Mouse (Mus musculus) hindbrain, postnatal 0 days (tissue): ENCODE results near the gene Ctnnd1. TPM values are rescaled to one million over a fixed set of nuclear protein-coding genes. Genes with fewer than 3 reads are reported as not detected.
"Not testable (repeated sequence)": the region's sequence is repeated elsewhere in the genome, so short reads cannot be mapped to it uniquely, and the experiment has no call there.

ENCODE experiments used
- ATAC-seq: fragments of 200-750 bp; cut with Nextera tagmentation; 2 replicates; pipeline ENCODE4 v1.8.0; 2017; ENCODE audit warnings: mild to moderate bottlenecking, moderate TSS enrichment, moderate library complexity
- DNase-seq: peaks from one replicate; pipeline ENCODE4 v3.0.0-alpha.2; 2015; ENCODE audit warnings: low spot score
- H3K27ac ChIP-seq: fragments of 300-500 bp; sonication (generic); 2 replicates; pipeline ENCODE4 v1.5.1; 2014; ENCODE audit warnings: mild to moderate bottlenecking
- H3K27me3 ChIP-seq: fragments of 300-500 bp; sonication (generic); 2 replicates; pipeline ENCODE4 v1.6.1; 2014; ENCODE audit warnings: low read length, mixed read lengths; ENCODE audit not compliant: insufficient read depth
- H3K36me3 ChIP-seq: fragments of 300-500 bp; sonication (generic); 2 replicates; pipeline ENCODE4 v1.6.1; 2014; ENCODE audit warnings: low read length, mixed read lengths; ENCODE audit not compliant: insufficient read depth
- H3K4me1 ChIP-seq: fragments of 300-500 bp; sonication (generic); 2 replicates; pipeline ENCODE4 v1.6.1; 2014; ENCODE audit warnings: antibody characterized with exemption, low read length, mixed read lengths; ENCODE audit not compliant: insufficient read depth
- H3K4me2 ChIP-seq: fragments of 300-500 bp; sonication (generic); 2 replicates; pipeline ENCODE4 v1.6.1; 2014; ENCODE audit warnings: low read depth, mild to moderate bottlenecking, low read length, moderate library complexity, mixed read lengths
- H3K4me3 ChIP-seq: fragments of 300-500 bp; sonication (generic); 2 replicates; pipeline ENCODE4 v1.5.1; 2014; ENCODE audit warnings: low read length
- H3K9ac ChIP-seq: fragments of 300-500 bp; sonication (generic); replicated peaks from 2 replicates; pipeline ENCODE4 v1.6.1; 2014; ENCODE audit warnings: mild to moderate bottlenecking, low read length, moderate library complexity, mixed read lengths
- H3K9me3 ChIP-seq: fragments of 300-500 bp; sonication (generic); 2 replicates; pipeline ENCODE4 v1.6.1; 2016; ENCODE audit warnings: low read length, mixed read lengths
- CTCF ChIP-seq: IDR thresholded peaks from 2 replicates; pipeline ENCODE4 v1.5.1; 2016; ENCODE audit warnings: antibody characterized with exemption, control low read depth, low read depth
- WGBS: fragments of 180-500 bp; shearing (Covaris S2); extraction: QIAGEN DNeasy Blood & Tissue Kit; methylation state at CpG from one replicate; pipeline ENCODE4 v1.1.7; 2014; 5-methylcytosine and 5-hydroxymethylcytosine counted together
- polyA plus RNA-seq: library from polyadenylated mRNA; unstranded; fragments of >200 nt; fragmentation: Nextera tagmentation; extraction: Ambion mirVana; gene quantifications from 2 replicates; pipeline ENCODE4 v1.2.1, GENCODE M21; 2015
- total RNA-seq: library from RNA; depleted of rRNA; stranded (reverse); fragments of >200 nt; gene quantifications from 2 replicates; pipeline ENCODE4 v1.2.3, GENCODE M21; 2014

Gene Ctnnd1
- total and polyA plus RNA-seq, 2 experiments from 2014 or later, result 15.8 to 75.7 TPM

- Histone ChIP-seq H3K4me1 (peaks cover 4% of the 10 kb centered on the region; the same call in 1 of the 2 replicates), H3K4me2 (peak within 1 kb of the TSS; percentile 86)
Observed at GRCm38 (mm10) chr2:84677968-84678880, 27.7 kb upstream of the Ctnnd1 start, which contains the start of the genes Gm28635 and Med19. TSS of gene Gm28635 (minus strand) at chr2:84678041. TSS of gene Med19 (plus strand) at chr2:84678402.

GRCm38 (mm10) chr2:84677270-84677967, 26.9 kb upstream of the Ctnnd1 start:
- peak; percentile 74 for TF ChIP-seq CTCF
- ATAC-seq, result peak; percentile 64
- DNase-seq, result peak; percentile 67
- peak overlapping the region; percentile 61 for H3K9ac ChIP-seq
- peak overlapping the region; percentile 100 for H3K4me3 ChIP-seq
- peak overlapping the region; percentile 86 for H3K27ac ChIP-seq
- WGBS, result 8% methylated on average over 22 of the region's 22 CpGs
- peaks cover 26% of the 10 kb centered on the region; the same call in 1 of the 2 replicates for H3K36me3 ChIP-seq
- no peaks in the 10 kb centered on the region for H3K27me3 ChIP-seq
- peak overlapping the region; percentile 74 for H3K4me2 ChIP-seq
- H3K9me3 ChIP-seq, result no peaks in the 10 kb centered on the region
- peaks cover 4% of the 10 kb centered on the region; the same call in 1 of the 2 replicates for H3K4me1 ChIP-seq

More at GRCm38 (mm10) chr2:84677968-84678880, 27.7 kb upstream of the Ctnnd1 start, which contains the start of the genes Gm28635 and Med19:
- H3K9me3 ChIP-seq, result no peaks in the 10 kb centered on the region
- H3K27me3 ChIP-seq, result no peaks in the 10 kb centered on the region
- peak within 1 kb of the TSS; percentile 100 for H3K4me3 ChIP-seq
- peak; percentile 99 for DNase-seq
- WGBS, result under 1% methylated on average over 44 of the region's 44 CpGs
- H3K27ac ChIP-seq, result peak within 1 kb of the TSS; percentile 86
- peaks cover 18% of the 10 kb centered on the region; the same call in 1 of the 2 replicates for H3K36me3 ChIP-seq
- peak; percentile 99 for ATAC-seq
- TF ChIP-seq CTCF, result peak; percentile 27
- H3K9ac ChIP-seq, result peak within 1 kb of the TSS; percentile 83

DNA sequence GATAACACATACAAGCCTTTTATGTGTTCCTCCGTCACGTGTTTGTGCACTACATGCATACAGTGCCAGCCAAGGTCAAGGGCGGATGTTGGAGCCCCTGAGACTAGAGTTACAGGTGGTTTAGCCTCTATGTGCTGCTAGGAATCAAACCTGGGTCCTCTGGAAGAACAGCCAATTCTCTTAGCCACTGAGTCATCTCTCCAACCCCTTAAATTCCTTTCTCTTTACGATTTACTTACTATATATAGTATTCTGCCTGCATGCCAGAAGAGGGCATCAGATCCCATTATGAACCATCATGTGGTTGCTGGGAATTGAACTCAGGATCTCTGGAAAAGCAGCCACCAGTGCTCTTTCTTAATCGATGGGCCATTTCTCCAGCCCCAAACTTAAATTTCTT, 21.0 kb upstream of the Ctnnd1 start:
- H3K4me1 ChIP-seq, H3K27ac ChIP-seq, H3K9ac ChIP-seq, H3K4me2 ChIP-seq, ATAC-seq, H3K9me3 ChIP-seq, DNase-seq, H3K4me3 ChIP-seq, H3K27me3 ChIP-seq: not testable (repeated sequence)
- peaks cover 28% of the 10 kb centered on the region; the same call in 1 of the 2 replicates for H3K36me3 ChIP-seq
- 58% methylated on average over 4 of the region's 5 CpGs for WGBS

GRCm38 (mm10) chr2:84670569-84670933, 20.0 kb upstream of the Ctnnd1 start, which contains the start of gene Selenoh:
TSS of gene Selenoh (minus strand) at chr2:84670770.
- peak; percentile 97 for ATAC-seq
- WGBS, result under 1% methylated on average over 20 of the region's 20 CpGs
- H3K36me3 ChIP-seq, result peaks cover 22% of the 10 kb centered on the region; the same call in 1 of the 2 replicates

GRCm38 (mm10) chr2:84669828-84670568, 19.4 kb upstream of the Ctnnd1 start:
- Histone ChIP-seq H3K9ac (peak overlapping the region; percentile 76), H3K27me3 (no peaks in the 10 kb centered on the region), H3K36me3 (peaks cover 17% of the 10 kb centered on the region; the same call in 1 of the 2 replicates), H3K4me2 (peak overlapping the region; percentile 70), H3K27ac (peak overlapping the region; percentile 92), H3K4me1 (no peaks in the 10 kb centered on the region), H3K9me3 (no peaks in the 10 kb centered on the region), H3K4me3 (peak overlapping the region; percentile 73)
- WGBS, result 3% methylated on average over 38 of the region's 39 CpGs
- DNase-seq (peak; percentile 67), ATAC-seq (peak; percentile 84)
- TF ChIP-seq CTCF, result no peak

More at GRCm38 (mm10) chr2:84670569-84670933, 20.0 kb upstream of the Ctnnd1 start, which contains the start of gene Selenoh:
- peak within 1 kb of the TSS; percentile 92 for H3K27ac ChIP-seq
- H3K9me3 ChIP-seq, result no peaks in the 10 kb centered on the region
- peak within 1 kb of the TSS; percentile 70 for H3K4me2 ChIP-seq
- no peaks in the 10 kb centered on the region for H3K27me3 ChIP-seq
- H3K9ac ChIP-seq, result peak within 1 kb of the TSS; percentile 76
- DNase-seq, result peak; percentile 97
- H3K4me1 ChIP-seq, result no peaks in the 10 kb centered on the region
- TF ChIP-seq CTCF, result no peak
- H3K4me3 ChIP-seq, result peak within 1 kb of the TSS; percentile 73

- no peaks in the 10 kb centered on the region for H3K27me3 ChIP-seq
- ATAC-seq (no peak), DNase-seq (no peak)
- WGBS, result 65% methylated on average over 12 of the region's 12 CpGs
- H3K27ac ChIP-seq, result no peak overlapping the region
- no peaks in the 10 kb centered on the region for H3K9me3 ChIP-seq
- no peak overlapping the region for H3K4me2 ChIP-seq
- H3K36me3 ChIP-seq, result no peaks in the 10 kb centered on the region; the same call in 1 of the 2 replicates
- TF ChIP-seq CTCF, result no peak
- H3K4me3 ChIP-seq, result no peak overlapping the region
- H3K4me1 ChIP-seq, result no peaks in the 10 kb centered on the region
- no peak overlapping the region for H3K9ac ChIP-seq
Observed at GRCm38 (mm10) chr2:84666081-84666480, 15.5 kb upstream of the Ctnnd1 start.
